Mouse (Mus musculus) olfactory bulb, adult 2 months (tissue): ENCODE results near the gene Mical2.

Experiments
- CTCF ChIP-seq: fragments of 200-500 bp; IDR thresholded peaks from 2 replicates; pipeline ENCODE4 v1.5.1; 2012; ENCODE audit warnings: low read depth, mild to moderate bottlenecking, low read length, moderate library complexity; ENCODE audit not compliant: insufficient read depth
- POLR2A ChIP-seq: fragments of 200-500 bp; IDR thresholded peaks from 2 replicates; pipeline ENCODE4 v1.6.1; 2012; ENCODE audit warnings: mild to moderate bottlenecking, low read depth, low read length, moderate library complexity; ENCODE audit not compliant: insufficient read depth

GRCm38 (mm10) chr7:112319419-112319818, 93.8 kb downstream of the Mical2 start:
- TF ChIP-seq CTCF (no peak), POLR2A (no peak)
